Mouse (Mus musculus) frontal cortex, adult (tissue): Measurements from ENCODE around the gene Olfr287.
A peak's percentile ranks its signal among the peaks of the same experiment; 100 is the strongest.

Source experiments
- ATAC-seq: cut with Nextera tagmentation; 2 replicates; pipeline ENCODE4 v1.9.2; 2017; ENCODE audit warnings: mild to moderate bottlenecking, moderate library complexity, mixed read lengths; ENCODE audit not compliant: low TSS enrichment

The Olfr287 gene

GRCm38 (mm10) chr15:98220877-98221276 is at the start of gene Olfr287, which contains the start of gene Gm44579:
Olfr287 (minus strand) TSS chr15:98221056.
Gm44579 (minus strand) TSS chr15:98220977.
- ATAC-seq, result no peak

- ATAC-seq, result no peak
Observed at GRCm38 (mm10) chr15:98257776-98258175, 36.9 kb upstream of the Olfr287 start.

- no peak for ATAC-seq
Observed at GRCm38 (mm10) chr15:98257193-98257592, 36.3 kb upstream of the Olfr287 start, which contains the start of gene H1fnt. H1fnt (minus strand) TSS chr15:98257293.

- ATAC-seq, result no peak
Observed at GRCm38 (mm10) chr15:98256271-98256670, 35.4 kb upstream of the Olfr287 start.

GRCm38 (mm10) chr15:98235442-98235841 is 14.6 kb upstream of the Olfr287 start:
- ATAC-seq, result no peak

- ATAC-seq, result no peak
Observed at GRCm38 (mm10) chr15:98234350-98234749, 13.5 kb upstream of the Olfr287 start, which contains the start of gene Olfr286. Olfr286 (minus strand) TSS chr15:98234450.

GRCm38 (mm10) chr15:98226096-98226495 is 5.2 kb upstream of the Olfr287 start:
- no peak for ATAC-seq

- ATAC-seq, result no peak
Observed at GRCm38 (mm10) chr15:98225610-98226009, 4.8 kb upstream of the Olfr287 start.

- no peak for ATAC-seq
Observed at GRCm38 (mm10) chr15:98222377-98222776, 1.5 kb upstream of the Olfr287 start.

GRCm38 (mm10) chr15:98214130-98214529 is 6.7 kb downstream of the Olfr287 start:
- no peak for ATAC-seq

GRCm38 (mm10) chr15:98213336-98213870 is 7.5 kb downstream of the Olfr287 start:
- ATAC-seq, result no peak

GRCm38 (mm10) chr15:98209676-98210075 is 11.2 kb downstream of the Olfr287 start:
- ATAC-seq, result no peak

GRCm38 (mm10) chr15:98195442-98195841 is 25.4 kb downstream of the Olfr287 start, which contains the start of gene Olfr288:
Olfr288 (minus strand) TSS chr15:98195542.
- no peak for ATAC-seq

GRCm38 (mm10) chr15:98184456-98184855 is 36.4 kb downstream of the Olfr287 start:
- ATAC-seq, result no peak

- no peak for ATAC-seq
Observed at GRCm38 (mm10) chr15:98181856-98182570, 38.8 kb downstream of the Olfr287 start.

- peak; percentile 95 for ATAC-seq
Observed at GRCm38 (mm10) chr15:98181132-98181711, 39.6 kb downstream of the Olfr287 start.

- ATAC-seq, result peak; percentile 18; the same call in 1 of the 2 replicates
Observed at GRCm38 (mm10) chr15:98180567-98181131, 40.2 kb downstream of the Olfr287 start.

- ATAC-seq, result no peak
Observed at GRCm38 (mm10) chr15:98177320-98177719, 43.5 kb downstream of the Olfr287 start.

GRCm38 (mm10) chr15:98173821-98174220 is 47.0 kb downstream of the Olfr287 start:
- ATAC-seq, result peak; percentile 17

- no peak for ATAC-seq
Observed at GRCm38 (mm10) chr15:98172113-98172512, 48.7 kb downstream of the Olfr287 start.

- no peak for ATAC-seq
Observed at GRCm38 (mm10) chr15:98170917-98171316, 49.9 kb downstream of the Olfr287 start.

- ATAC-seq, result peak; percentile 55
Observed at GRCm38 (mm10) chr15:98170365-98170764, 50.5 kb downstream of the Olfr287 start.
